Mouse (Mus musculus): ENCODE measurements at regions not wholly inside any gene's neighbourhood (a gene's known extent, or its start where the extent isn't known, plus 50 kb on each side); places are given as distances from the start of the nearest gene placed in this dataset.

GRCm38 (mm10) chr8:6002612-6003011 lies 897.5 kb upstream of the Slc10a2 start:
- no peak for DNase-seq (ENCODE audit: low spot score)

- DNase-seq (ENCODE audit: low spot score), result no peak
Measured at GRCm38 (mm10) chr8:5994846-5995245, 889.7 kb upstream of the Slc10a2 start.

- no peak for DNase-seq (ENCODE audit: low spot score)
Measured at GRCm38 (mm10) chr8:5965403-5966015, 860.4 kb upstream of the Slc10a2 start.

GRCm38 (mm10) chr8:5964299-5964698 lies 859.1 kb upstream of the Slc10a2 start:
- no peak for DNase-seq (ENCODE audit: low spot score)

GRCm38 (mm10) chr8:5938057-5938456 lies 832.9 kb upstream of the Slc10a2 start:
- no peak for DNase-seq (ENCODE audit: low spot score)

DNA sequence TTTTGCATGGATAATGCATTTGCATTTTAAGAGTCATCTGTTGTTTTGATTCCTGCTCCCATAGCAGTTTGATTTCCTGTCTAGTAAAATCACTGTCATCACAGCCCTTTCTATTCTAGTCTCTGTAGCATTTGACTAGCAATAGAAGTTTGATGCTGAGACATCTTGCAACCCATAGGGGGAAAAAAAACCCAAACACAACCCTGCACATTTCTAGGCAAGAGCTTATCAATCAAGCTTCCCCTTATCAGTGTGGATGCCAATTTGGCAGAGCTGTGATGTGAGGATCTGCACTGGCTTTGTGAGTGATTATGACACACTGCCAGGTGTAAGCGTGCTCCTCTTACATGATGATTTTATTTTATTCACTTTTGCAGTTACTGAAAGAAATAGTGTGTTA lies 813.0 kb upstream of the Slc10a2 start:
- DNase-seq (ENCODE audit: low spot score), result no peak
